Mouse (Mus musculus) macrophage (primary cell): ENCODE measurements around the gene Kcnh8. TPM values are rescaled to one million over a fixed set of nuclear protein-coding genes. Genes with fewer than 3 reads are reported as not detected.

Experiments
- H3K27ac ChIP-seq: fragments of 350-480 bp; formaldehyde crosslinking; 2 replicates; pipeline ENCODE4 v1.9.0; 2021
- H3K36me3 ChIP-seq: fragments of 350-480 bp; formaldehyde crosslinking; 2 replicates; pipeline ENCODE4 v1.9.0; 2021; ENCODE audit errors: inconsistent target
- H3K4me3 ChIP-seq: fragments of 350-480 bp; formaldehyde crosslinking; 2 replicates; pipeline ENCODE4 v1.9.0; 2021; ENCODE audit errors: inconsistent target
- H3K79me2 ChIP-seq: fragments of 350-480 bp; formaldehyde crosslinking; 2 replicates; pipeline ENCODE4 v1.9.0; 2021; ENCODE audit errors: inconsistent target
- WGBS: methylation state at CpG from one replicate; pipeline ENCODE4 v1.1.7; 2026; ENCODE audit warnings: inconsistent platforms; ENCODE audit not compliant: missing documents; 5-methylcytosine and 5-hydroxymethylcytosine counted together
- polyA plus RNA-seq: library from polyadenylated mRNA; stranded (reverse); fragments of 250-400 nt; gene quantifications from 3 replicates; pipeline ENCODE4 v1.2.4, GENCODE M21; 2018; ENCODE audit warnings: inconsistent platforms

Gene Kcnh8
- polyA plus RNA-seq, 1 experiment from 2014 or later: not detected

DNA sequence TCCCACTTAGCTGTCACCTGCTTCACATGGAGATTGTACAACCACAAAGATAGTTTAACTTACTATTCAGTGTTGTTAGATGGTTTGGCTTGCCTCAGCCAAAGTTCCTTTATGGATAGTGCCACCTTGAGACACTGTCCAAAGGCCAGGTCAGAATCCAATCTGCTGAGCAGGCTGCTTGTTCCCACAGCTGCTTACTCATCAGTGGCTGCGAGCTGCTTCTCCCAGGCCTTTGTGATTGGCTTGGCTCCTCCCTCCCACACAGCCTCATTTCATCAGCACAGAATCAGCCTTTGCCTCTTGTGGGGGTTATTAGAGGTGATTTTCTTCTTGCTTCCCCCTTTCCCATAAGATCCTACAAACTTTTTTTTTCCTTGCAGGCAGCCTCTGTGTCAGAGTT, 109.8 kb downstream of the Kcnh8 start:
- Histone ChIP-seq H3K36me3 (no peaks in the 10 kb centered on the region), H3K27ac (no peak overlapping the region), H3K4me3 (no peak overlapping the region), H3K79me2 (no peaks in the 10 kb centered on the region)
- 45% methylated on average over 1 of the region's 1 CpGs for WGBS

DNA sequence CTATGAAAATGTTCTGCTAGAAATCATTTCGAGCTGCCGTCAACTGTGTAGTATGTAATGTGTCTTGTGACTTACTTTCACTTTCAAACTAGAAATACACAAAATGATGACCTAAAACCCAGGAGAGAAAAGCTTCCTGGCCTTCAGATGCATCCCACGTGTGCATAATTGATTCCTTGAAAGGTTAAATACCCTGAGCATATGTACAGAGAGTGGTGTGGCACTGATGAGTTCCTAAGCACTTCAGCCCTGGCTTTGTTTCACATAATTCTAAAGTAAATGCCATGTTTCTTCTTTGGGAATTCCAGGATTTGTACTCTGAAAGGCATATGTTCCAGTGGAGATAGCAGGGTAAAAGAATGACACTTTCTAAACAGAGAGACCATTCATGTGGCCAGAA, 119.7 kb downstream of the Kcnh8 start:
- no peaks in the 10 kb centered on the region for H3K36me3 ChIP-seq
- WGBS: 85% methylated on average over 3 of the region's 3 CpGs

DNA sequence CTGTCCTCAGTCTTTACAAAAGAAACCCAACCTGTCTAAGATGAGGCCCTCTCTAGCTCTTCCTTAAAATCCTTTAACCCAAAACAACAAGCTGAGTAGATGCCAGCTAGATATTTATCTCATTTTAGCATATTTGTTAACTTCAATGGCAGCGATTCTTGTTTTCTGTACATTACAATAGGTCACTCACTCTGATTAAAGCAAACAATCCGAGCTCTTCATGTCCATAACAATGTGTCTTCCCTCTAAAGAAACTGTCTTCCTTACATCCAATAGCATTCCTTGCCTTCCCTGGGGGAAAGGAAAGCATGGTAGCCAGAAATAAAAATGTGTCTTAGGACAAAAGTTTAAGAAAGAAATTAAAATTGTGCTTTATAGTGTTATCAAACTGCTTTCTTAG, 126.3 kb downstream of the Kcnh8 start:
- WGBS: 69% methylated on average over 2 of the region's 2 CpGs
- no peak overlapping the region for H3K27ac ChIP-seq
- H3K79me2 ChIP-seq: no peaks in the 10 kb centered on the region
- H3K36me3 ChIP-seq: no peaks in the 10 kb centered on the region
- H3K4me3 ChIP-seq: no peak overlapping the region

More for the DNA sequence above, 119.7 kb downstream of the Kcnh8 start:
- Histone ChIP-seq H3K4me3 (no peak overlapping the region), H3K79me2 (no peaks in the 10 kb centered on the region), H3K27ac (no peak overlapping the region)

DNA sequence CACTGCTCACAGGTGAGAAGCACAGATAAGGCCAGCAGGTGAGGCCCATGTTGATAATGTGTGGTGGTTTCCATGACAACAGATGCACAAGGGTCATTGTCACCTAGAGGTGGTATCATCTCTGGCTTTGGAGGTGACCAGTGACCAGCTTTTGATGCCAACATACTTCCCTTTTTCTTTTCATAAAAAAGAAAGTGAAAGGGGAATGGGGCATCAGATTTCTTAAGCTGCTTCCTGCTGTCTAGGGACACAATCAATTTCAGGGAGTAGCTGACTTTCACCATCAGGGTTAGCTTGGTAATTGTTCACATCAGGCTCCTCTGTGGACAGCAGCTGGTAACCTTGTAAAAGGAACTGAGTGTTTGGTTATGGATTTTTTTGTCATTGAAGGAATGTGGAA, 135.9 kb downstream of the Kcnh8 start:
- Histone ChIP-seq H3K36me3 (no peaks in the 10 kb centered on the region), H3K27ac (no peak overlapping the region), H3K4me3 (no peak overlapping the region), H3K79me2 (no peaks in the 10 kb centered on the region)

DNA sequence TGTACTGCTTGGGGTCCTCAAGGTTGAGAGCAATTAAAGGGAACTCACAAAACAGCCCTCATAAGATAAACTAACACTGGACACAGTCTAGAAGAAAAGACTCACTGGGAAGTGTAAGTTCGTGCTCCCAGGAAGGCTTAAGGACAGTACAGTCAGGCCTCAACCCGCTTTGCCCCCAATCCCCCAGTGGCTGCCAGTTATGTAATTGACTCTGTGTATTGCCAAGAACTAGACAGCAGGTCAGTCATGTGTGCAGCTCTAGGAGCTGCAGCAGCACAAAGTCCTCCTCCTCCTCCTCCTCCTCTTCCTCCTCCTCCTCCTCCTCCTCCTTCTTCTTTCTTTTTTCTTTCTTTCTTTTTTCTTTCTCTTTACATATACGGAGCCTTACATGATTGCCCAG, 185.6 kb downstream of the Kcnh8 start:
- WGBS: 69% methylated on average over 3 of the region's 3 CpGs

DNA sequence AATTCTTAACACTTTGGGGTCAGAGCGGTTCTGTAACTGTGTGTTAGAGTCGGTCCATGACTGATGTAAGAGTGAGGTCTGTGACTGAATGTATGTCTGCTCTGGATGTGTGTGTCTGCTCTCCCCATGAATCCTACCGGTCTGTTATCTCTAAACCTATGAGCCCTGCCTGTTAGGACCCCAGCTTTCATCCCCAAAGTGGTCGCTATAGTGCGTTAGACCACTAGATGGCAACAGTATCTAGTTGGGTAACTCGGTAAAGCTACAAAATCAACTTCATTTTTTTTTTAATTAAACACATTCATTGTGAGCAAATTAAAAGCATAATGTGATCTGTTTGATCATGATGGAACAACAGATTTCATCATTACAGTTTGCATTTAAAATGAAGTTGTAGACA, 202.0 kb downstream of the Kcnh8 start:
- H3K79me2 ChIP-seq: no peaks in the 10 kb centered on the region
- 49% methylated on average over 6 of the region's 6 CpGs for WGBS
- H3K4me3 ChIP-seq: no peak overlapping the region
- no peaks in the 10 kb centered on the region for H3K36me3 ChIP-seq
- no peak overlapping the region for H3K27ac ChIP-seq

More for the DNA sequence above, 185.6 kb downstream of the Kcnh8 start:
- Histone ChIP-seq H3K36me3 (no peaks in the 10 kb centered on the region), H3K79me2 (no peaks in the 10 kb centered on the region), H3K27ac (no peak overlapping the region), H3K4me3 (no peak overlapping the region)

DNA sequence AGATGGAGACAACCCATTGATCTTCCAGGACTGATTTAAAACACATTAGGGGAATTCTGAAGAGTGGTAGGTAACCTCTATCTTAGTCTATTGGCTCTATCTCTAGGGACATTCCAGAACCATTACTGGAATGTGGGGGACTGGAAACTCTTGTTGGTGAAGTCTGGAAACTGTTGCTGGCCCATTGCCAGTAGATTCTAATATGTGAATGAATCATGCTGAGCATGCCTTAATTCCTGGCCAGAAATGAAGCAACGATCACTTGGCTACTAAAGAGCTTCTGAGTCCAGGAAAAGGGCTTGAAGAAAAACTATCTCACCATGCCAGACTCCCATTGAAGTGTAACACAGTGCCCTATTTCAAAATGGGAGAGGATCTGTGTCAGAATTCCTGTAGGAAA, 208.3 kb downstream of the Kcnh8 start:
- Histone ChIP-seq H3K27ac (no peak overlapping the region), H3K79me2 (no peaks in the 10 kb centered on the region), H3K36me3 (no peaks in the 10 kb centered on the region), H3K4me3 (no peak overlapping the region)
- 77% methylated on average over 1 of the region's 1 CpGs for WGBS

DNA sequence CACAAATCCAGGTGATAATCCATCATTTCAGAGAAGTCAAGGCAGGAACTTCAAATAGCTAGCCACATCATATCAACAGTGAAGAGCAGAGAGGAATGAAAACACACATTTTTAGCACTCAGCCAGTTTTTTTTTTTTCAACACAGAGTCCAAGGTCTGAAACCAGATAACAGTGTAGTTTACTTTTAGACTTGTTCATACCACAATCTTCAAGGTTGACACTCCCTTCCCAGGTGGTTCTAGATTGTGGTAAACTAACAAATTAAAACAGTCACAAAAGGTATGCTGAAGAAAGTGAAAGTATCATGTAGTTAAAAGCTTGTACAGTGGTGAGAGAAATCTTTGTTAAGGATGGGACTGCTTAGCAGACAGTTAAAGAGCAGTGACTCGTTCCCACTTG, 216.5 kb downstream of the Kcnh8 start:
- Histone ChIP-seq H3K36me3 (no peaks in the 10 kb centered on the region), H3K4me3 (no peak overlapping the region), H3K27ac (no peak overlapping the region), H3K79me2 (no peaks in the 10 kb centered on the region)
- WGBS: 69% methylated on average over 1 of the region's 1 CpGs

DNA sequence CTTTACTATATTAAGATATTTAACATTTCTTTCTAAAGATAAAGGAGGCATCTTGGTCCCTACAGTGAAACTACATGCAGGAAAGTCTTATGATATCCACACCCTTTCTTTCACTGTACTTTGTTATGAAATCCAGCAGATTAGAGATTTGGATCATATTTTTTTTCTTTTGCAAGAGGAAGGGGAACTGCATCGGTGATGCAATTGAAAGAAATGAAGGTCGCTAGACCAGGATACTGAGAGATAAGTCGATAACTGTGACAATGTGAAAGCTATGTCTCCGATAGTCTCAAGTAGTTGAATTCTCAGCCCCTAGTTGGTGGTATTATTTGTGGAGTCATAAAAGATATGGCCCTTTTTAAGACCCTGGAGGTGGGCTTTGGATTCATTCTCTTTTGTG, 227.2 kb downstream of the Kcnh8 start:
- Histone ChIP-seq H3K27ac (no peak overlapping the region), H3K79me2 (no peaks in the 10 kb centered on the region), H3K36me3 (no peaks in the 10 kb centered on the region), H3K4me3 (no peak overlapping the region)
- WGBS: 87% methylated on average over 4 of the region's 4 CpGs

DNA sequence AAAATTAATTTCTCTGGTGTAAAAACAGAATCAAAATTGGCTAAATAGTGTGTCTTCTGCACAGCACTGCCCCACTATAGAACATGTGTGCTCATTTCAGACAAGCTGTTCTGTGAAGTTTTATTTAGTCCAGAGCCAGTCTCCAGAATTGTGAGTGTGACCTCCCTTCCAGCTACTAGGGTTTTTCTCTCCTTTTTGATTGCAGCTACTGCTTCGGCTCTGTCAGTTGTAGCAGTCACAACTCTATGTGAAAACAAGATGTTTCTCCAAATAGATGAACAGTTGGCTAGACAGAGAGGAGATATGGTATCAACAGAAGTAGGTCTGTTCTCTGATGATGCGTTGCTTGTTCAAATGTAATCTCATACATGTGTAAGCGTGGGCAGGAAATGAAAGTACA, 270.7 kb downstream of the Kcnh8 start:
- Histone ChIP-seq H3K79me2 (no peaks in the 10 kb centered on the region), H3K36me3 (no peaks in the 10 kb centered on the region), H3K27ac (no peak overlapping the region), H3K4me3 (no peak overlapping the region)
- 85% methylated on average over 3 of the region's 3 CpGs for WGBS

DNA sequence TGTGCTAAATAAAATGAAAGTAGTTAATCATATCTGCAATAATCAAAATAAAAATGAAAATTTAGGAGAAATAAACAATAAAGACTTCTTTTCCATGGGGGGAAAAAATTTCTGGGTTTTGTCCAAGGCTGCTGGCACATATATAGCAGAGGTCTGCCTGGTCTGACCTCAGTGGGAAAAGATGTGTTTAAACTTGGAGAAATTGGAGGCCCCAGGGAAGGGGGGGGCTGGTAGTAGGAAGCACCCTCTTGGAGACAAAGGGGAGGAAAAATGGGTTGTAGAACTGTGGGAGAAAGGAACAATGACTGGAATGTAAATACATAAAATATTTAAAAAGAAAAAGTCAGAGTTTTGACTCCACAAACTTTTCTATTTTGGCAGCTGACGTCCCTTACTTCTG, 276.5 kb downstream of the Kcnh8 start:
- 50% methylated on average over 1 of the region's 1 CpGs for WGBS
- Histone ChIP-seq H3K79me2 (no peaks in the 10 kb centered on the region), H3K27ac (no peak overlapping the region), H3K36me3 (no peaks in the 10 kb centered on the region), H3K4me3 (no peak overlapping the region)

DNA sequence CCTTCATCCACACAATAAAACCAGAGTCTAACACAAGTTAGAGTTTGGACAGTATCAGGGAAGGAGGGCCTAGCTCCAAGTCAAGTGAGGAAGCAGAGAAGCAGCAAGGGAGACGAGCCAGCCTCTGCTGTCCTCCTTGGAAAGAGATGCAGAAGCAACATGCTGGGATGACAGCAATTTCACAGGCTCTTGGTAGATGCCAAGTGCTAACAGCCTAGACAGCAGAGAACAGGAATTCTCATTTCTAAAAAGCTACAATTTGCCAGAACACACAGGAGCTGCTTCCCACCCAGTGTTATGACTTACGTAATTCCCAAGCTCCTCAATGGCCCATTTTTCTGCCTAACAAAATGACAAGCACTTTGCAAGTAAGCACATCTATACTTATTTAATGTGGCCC, 277.5 kb downstream of the Kcnh8 start:
- no peak overlapping the region for H3K4me3 ChIP-seq
- H3K27ac ChIP-seq: no peak overlapping the region
- WGBS: 86% methylated on average over 2 of the region's 2 CpGs
- H3K36me3 ChIP-seq: no peaks in the 10 kb centered on the region
- H3K79me2 ChIP-seq: no peaks in the 10 kb centered on the region

DNA sequence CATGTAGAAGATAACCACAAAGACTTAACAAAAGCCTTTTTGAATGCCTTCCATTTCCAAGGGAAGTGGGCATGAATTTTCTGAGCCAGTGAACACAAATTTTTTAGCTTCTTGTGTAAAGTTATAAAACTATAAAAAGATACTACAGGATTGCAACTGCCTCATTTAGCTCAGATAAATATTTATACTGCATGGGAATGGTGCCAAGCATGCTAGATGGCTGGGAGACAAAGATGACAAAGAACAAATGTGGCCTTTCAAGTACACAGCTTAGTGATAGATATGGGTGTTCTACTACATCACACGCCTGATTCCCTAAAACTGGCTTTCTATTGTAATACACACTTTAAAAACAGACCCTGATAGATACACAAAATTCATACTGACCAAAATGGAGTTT, 282.7 kb downstream of the Kcnh8 start:
- Histone ChIP-seq H3K4me3 (no peak overlapping the region), H3K79me2 (no peaks in the 10 kb centered on the region), H3K27ac (no peak overlapping the region), H3K36me3 (no peaks in the 10 kb centered on the region)
- 55% methylated on average over 1 of the region's 1 CpGs for WGBS

DNA sequence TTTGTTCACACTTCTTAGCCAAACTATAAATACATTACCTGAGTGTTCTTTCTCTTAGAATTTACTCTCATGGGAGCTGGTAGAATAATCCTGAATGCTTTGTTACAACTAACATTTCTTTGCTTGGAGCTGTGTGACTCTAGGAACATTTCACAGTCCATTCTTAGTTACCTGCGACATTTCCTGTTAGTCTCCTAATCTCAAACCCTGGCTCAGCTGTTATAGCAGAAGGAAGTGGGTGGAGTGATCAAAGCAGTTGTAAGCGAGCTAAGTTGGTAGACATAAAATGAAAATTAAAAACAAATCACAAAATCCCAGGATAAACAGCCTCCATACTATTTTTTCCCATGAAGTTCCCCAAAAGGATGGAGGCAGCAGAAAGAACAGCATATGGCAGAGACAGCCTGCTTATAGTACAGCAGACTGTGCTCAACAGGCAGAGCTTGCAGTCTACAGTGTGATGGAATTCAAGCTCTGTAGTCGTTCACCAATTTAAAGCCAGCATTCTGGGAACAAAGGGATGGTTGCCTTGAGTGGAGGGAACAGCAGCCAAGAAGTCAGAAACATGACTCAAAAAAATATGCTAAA, 318.1 kb downstream of the Kcnh8 start:
- H3K36me3 ChIP-seq: no peaks in the 10 kb centered on the region
- no peak overlapping the region for H3K4me3 ChIP-seq
- no peak overlapping the region for H3K27ac ChIP-seq
- WGBS: 45% methylated on average over 3 of the region's 3 CpGs
- no peaks in the 10 kb centered on the region for H3K79me2 ChIP-seq

DNA sequence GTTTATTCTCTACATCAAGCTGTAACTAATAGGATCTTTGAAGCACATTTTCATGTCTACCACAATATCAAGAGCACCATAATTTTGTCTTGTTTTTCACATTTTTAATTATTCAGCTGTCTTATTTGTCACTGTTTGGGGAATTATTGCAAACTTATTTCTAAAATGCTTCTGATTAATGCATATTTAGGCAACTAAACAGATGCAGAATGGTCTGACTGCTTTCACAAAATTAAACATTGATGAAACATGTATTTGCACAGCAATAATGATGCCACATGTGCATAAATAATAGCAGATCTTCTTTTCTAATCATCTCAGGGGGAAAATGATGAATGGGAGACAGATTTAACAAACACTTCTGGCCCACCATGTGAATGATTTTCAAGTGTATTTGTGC, 341.5 kb downstream of the Kcnh8 start:
- Histone ChIP-seq H3K27ac (no peak overlapping the region), H3K4me3 (no peak overlapping the region), H3K79me2 (no peaks in the 10 kb centered on the region), H3K36me3 (no peaks in the 10 kb centered on the region)

DNA sequence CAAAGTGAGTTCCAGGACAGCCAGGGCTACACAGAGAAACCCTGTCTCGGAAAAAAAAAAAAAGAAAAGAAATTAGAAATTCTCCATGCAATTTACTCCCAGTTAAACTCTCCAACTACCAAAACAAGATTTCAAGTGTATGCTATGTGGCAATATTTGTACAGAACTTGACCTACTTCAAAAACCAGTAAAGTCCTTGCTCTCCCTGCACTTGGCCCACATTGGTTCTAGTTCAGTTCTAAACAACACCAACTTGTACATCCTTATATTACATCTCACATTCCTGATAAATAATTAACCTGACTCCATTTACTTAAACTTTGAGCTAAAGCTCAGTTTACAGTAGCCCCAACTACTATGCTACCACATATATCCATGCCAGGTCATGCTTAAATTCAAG, 370.2 kb downstream of the Kcnh8 start:
- H3K36me3 ChIP-seq: no peaks in the 10 kb centered on the region
- H3K79me2 ChIP-seq: no peaks in the 10 kb centered on the region
- no peak overlapping the region for H3K27ac ChIP-seq
- WGBS: no CpG with 5 or more reads among the region's 1 CpGs
- no peak overlapping the region for H3K4me3 ChIP-seq
